Mouse (Mus musculus): ENCODE measurements around the gene Vmn2r33.
"Not testable (repeated sequence)": the region's sequence is repeated elsewhere in the genome, so short reads cannot be mapped to it uniquely, and the experiment has no call there.

The Vmn2r33 gene

DNA sequence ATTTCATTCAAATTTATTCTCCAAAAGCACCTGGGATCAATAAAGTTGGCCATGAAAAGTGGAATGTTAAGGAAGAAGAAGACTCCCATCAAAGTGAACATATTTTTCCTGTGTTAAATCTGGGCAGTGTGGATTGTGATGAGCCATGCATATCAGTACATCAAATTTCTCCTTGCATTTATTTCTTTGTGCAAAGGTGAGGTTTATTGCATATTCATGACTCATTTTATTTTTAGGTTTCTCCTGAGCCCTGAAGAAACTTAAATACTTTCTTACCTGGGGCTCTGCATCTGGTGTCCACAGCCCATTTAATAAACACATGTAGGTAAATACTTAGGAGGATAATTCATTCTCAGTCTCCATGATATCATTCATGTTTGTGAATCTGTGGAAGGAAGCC lies at the start of gene Vmn2r33:
Gene Vmn2r33, minus strand, starts transcription at position 101 of the 400 bp plus-strand sequence.
- not testable (repeated sequence) for DNase-seq (ENCODE audit: low spot score)

All from ovary, postnatal 10 days (tissue).